ENCODE assay signal across 16 mouse cellular contexts in genomic region chr1:118251931-118252330, GRCm38 (mm10).
"Had no signal": no experiment of that assay in that cellular context is flagged by ENCODE, and none has a peak within 500 bp of the region (broad histone marks: within the 10 kb centered on the region; RNA-seq: fewer than 3 reads in every experiment).

No protein-coding gene starts in this region.

- H3K27me3 ChIP-seq: neural tube, embryonic 13.5 days; neural tube, embryonic 15.5 days; stomach, embryonic 15.5 days had no signal

- DNase-seq: retina, postnatal 1 day; right cerebral cortex, adult 18-20 months; right cerebral cortex, postnatal 14 days; right cerebral cortex, postnatal 25 days; right cerebral cortex, postnatal 4 days; spleen, adult 18-20 months; thymus, adult 18-20 months; thymus, adult 2 months; thymus, postnatal 14 days; thymus, postnatal 25 days; thymus, postnatal 36 days; thymus, postnatal 4 days had no signal

- H3K4me1 ChIP-seq: neural tube, embryonic 13.5 days; neural tube, embryonic 15.5 days; stomach, embryonic 15.5 days had no signal

- H3K4me2 ChIP-seq: neural tube, embryonic 13.5 days; neural tube, embryonic 15.5 days; stomach, embryonic 15.5 days had no signal

- H3K4me3 ChIP-seq: neural tube, embryonic 13.5 days; neural tube, embryonic 15.5 days; stomach, embryonic 15.5 days had no signal

- H3K9me3 ChIP-seq: neural tube, embryonic 13.5 days; neural tube, embryonic 15.5 days; stomach, embryonic 15.5 days had no signal

- H3K9ac ChIP-seq: neural tube, embryonic 13.5 days; neural tube, embryonic 15.5 days; stomach, embryonic 15.5 days had no signal

- H3K36me3 ChIP-seq: neural tube, embryonic 13.5 days; neural tube, embryonic 15.5 days; stomach, embryonic 15.5 days had no signal

- H3K27ac ChIP-seq: neural tube, embryonic 13.5 days; neural tube, embryonic 15.5 days; stomach, embryonic 15.5 days; stomach, postnatal 0 days had no signal
